Mouse (Mus musculus): ENCODE data around the gene Cyp1a2. TPM values are rescaled to one million over a fixed set of nuclear protein-coding genes. Genes with fewer than 3 reads are reported as not detected.

Gene Cyp1a2
- polyA plus RNA-seq, 1 experiment from 2014 or later = 0.07 TPM

GRCm38 (mm10) chr9:57688606-57689005 is 5.1 kb upstream of the Cyp1a2 start:
- no peaks in the 10 kb centered on the region for H3K4me1 ChIP-seq (ENCODE audit: control insufficient read depth, insufficient read depth, low read length)
- ATAC-seq (replicated peaks; ENCODE audit: extremely low read depth, insufficient read depth, low FRiP score) = no peak
- H3K27ac ChIP-seq (ENCODE audit: low read length) = no peak overlapping the region
- no peak overlapping the region for H3K9ac ChIP-seq (ENCODE audit: low read length)
- H3K27me3 ChIP-seq (ENCODE audit: control insufficient read depth, insufficient read depth, low read length) = no peaks in the 10 kb centered on the region
- H3K36me3 ChIP-seq (ENCODE audit: control insufficient read depth, insufficient read depth) = no peaks in the 10 kb centered on the region
- H3K9me3 ChIP-seq (replicated peaks; ENCODE audit: control insufficient read depth, low read length) = no peaks in the 10 kb centered on the region
- WGBS = 67% methylated on average over 2 of the region's 2 CpGs
- no peak overlapping the region for H3K4me2 ChIP-seq (ENCODE audit: low read depth, low read length)
- no peak overlapping the region for H3K4me3 ChIP-seq (ENCODE audit: low read length)

GRCm38 (mm10) chr9:57688158-57688557 is 4.7 kb upstream of the Cyp1a2 start:
- no peak overlapping the region for H3K27ac ChIP-seq (ENCODE audit: low read length)
- no peaks in the 10 kb centered on the region for H3K4me1 ChIP-seq (ENCODE audit: control insufficient read depth, insufficient read depth, low read length)
- no peaks in the 10 kb centered on the region for H3K36me3 ChIP-seq (ENCODE audit: control insufficient read depth, insufficient read depth)
- no peak for ATAC-seq (replicated peaks; ENCODE audit: extremely low read depth, insufficient read depth, low FRiP score)
- H3K4me2 ChIP-seq (ENCODE audit: low read depth, low read length) = no peak overlapping the region
- 48% methylated on average over 2 of the region's 2 CpGs for WGBS
- no peaks in the 10 kb centered on the region for H3K27me3 ChIP-seq (ENCODE audit: control insufficient read depth, insufficient read depth, low read length)
- H3K4me3 ChIP-seq (ENCODE audit: low read length) = no peak overlapping the region
- no peaks in the 10 kb centered on the region for H3K9me3 ChIP-seq (replicated peaks; ENCODE audit: control insufficient read depth, low read length)
- no peak overlapping the region for H3K9ac ChIP-seq (ENCODE audit: low read length)

GRCm38 (mm10) chr9:57687751-57688150 is 4.2 kb upstream of the Cyp1a2 start, which contains the start of gene Cyp1a1:
TSS of gene Cyp1a1 (plus strand) at chr9:57687928.
- Histone ChIP-seq H3K4me3 (ENCODE audit: low read length) (no peak within 1 kb of the TSS), H3K27ac (ENCODE audit: low read length) (no peak within 1 kb of the TSS), H3K27me3 (ENCODE audit: control insufficient read depth, insufficient read depth, low read length) (no peaks in the 10 kb centered on the region), H3K4me2 (ENCODE audit: low read depth, low read length) (no peak within 1 kb of the TSS), H3K9me3 (replicated peaks; ENCODE audit: control insufficient read depth, low read length) (no peaks in the 10 kb centered on the region), H3K4me1 (ENCODE audit: control insufficient read depth, insufficient read depth, low read length) (no peaks in the 10 kb centered on the region), H3K9ac (ENCODE audit: low read length) (no peak within 1 kb of the TSS), H3K36me3 (ENCODE audit: control insufficient read depth, insufficient read depth) (no peaks in the 10 kb centered on the region)
- ATAC-seq (replicated peaks; ENCODE audit: extremely low read depth, insufficient read depth, low FRiP score) = no peak
- WGBS = 76% methylated on average over 2 of the region's 2 CpGs

DNA sequence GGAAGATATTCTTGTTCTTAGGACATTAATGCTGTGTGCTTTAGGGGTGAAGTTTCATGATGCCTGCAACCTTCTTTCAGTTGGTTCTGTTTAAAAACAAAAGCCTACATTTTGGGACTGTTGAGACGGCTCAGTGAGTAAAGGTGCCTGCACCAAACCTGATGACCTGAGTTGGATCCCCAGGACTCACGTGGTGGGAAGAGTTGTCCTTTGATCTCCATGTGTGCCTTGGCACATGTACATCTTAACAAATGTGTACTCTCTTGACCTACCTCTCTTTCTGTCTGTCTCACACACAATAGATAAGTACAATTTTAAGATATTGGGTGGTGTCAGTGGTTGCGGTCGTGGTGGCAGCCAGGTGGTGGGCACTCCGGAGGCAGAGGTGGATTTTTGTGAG is 2.5 kb upstream of the Cyp1a2 start:
- H3K9ac ChIP-seq (ENCODE audit: low read length) = no peak overlapping the region
- no peaks in the 10 kb centered on the region for H3K27me3 ChIP-seq (ENCODE audit: control insufficient read depth, insufficient read depth, low read length)
- H3K36me3 ChIP-seq (ENCODE audit: control insufficient read depth, insufficient read depth) = no peaks in the 10 kb centered on the region
- no peaks in the 10 kb centered on the region for H3K9me3 ChIP-seq (replicated peaks; ENCODE audit: control insufficient read depth, low read length)
- ATAC-seq (replicated peaks; ENCODE audit: extremely low read depth, insufficient read depth, low FRiP score) = no peak
- H3K27ac ChIP-seq (ENCODE audit: low read length) = no peak overlapping the region
- H3K4me1 ChIP-seq (ENCODE audit: control insufficient read depth, insufficient read depth, low read length) = no peaks in the 10 kb centered on the region
- H3K4me2 ChIP-seq (ENCODE audit: low read depth, low read length) = no peak overlapping the region
- 78% methylated on average over 5 of the region's 5 CpGs for WGBS
- no peak overlapping the region for H3K4me3 ChIP-seq (ENCODE audit: low read length)

- Histone ChIP-seq H3K9ac (ENCODE audit: low read length) (no peak overlapping the region), H3K36me3 (ENCODE audit: control insufficient read depth, insufficient read depth) (no peaks in the 10 kb centered on the region), H3K27me3 (ENCODE audit: control insufficient read depth, insufficient read depth, low read length) (no peaks in the 10 kb centered on the region), H3K4me1 (ENCODE audit: control insufficient read depth, insufficient read depth, low read length) (no peaks in the 10 kb centered on the region), H3K4me2 (ENCODE audit: low read depth, low read length) (no peak overlapping the region), H3K27ac (ENCODE audit: low read length) (no peak overlapping the region), H3K9me3 (replicated peaks; ENCODE audit: control insufficient read depth, low read length) (no peaks in the 10 kb centered on the region), H3K4me3 (ENCODE audit: low read length) (no peak overlapping the region)
- 74% methylated on average over 10 of the region's 10 CpGs for WGBS
- ATAC-seq (replicated peaks; ENCODE audit: extremely low read depth, insufficient read depth, low FRiP score) = no peak
These were observed 2.1 kb downstream of the Cyp1a2 start for GRCm38 (mm10) chr9:57681411-57681810.

DNA sequence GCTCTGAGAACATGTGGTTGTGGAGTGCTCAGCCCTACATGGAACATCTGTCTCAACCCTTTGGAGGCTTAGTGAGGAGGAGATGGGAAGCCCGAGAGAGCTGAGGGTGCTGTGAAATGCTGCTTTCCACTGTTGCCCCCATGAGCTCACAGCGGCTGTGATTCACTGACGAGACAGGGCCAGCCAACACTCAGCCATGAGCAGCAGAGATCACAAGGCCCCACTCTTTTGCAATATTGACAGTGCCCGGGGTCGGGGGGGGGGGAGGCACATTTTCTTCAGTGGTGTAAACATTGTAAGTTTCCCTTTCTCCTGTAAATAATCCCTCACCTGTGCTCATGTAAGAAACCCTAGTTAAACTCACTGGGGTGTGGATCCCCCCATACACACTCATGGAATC is 12.0 kb downstream of the Cyp1a2 start:
- no peak overlapping the region for H3K27ac ChIP-seq (ENCODE audit: low read length)
- no peaks in the 10 kb centered on the region for H3K27me3 ChIP-seq (ENCODE audit: control insufficient read depth, insufficient read depth, low read length)
- H3K4me3 ChIP-seq (ENCODE audit: low read length) = no peak overlapping the region
- 82% methylated on average over 5 of the region's 5 CpGs for WGBS
- ATAC-seq (replicated peaks; ENCODE audit: extremely low read depth, insufficient read depth, low FRiP score) = no peak
- H3K4me1 ChIP-seq (ENCODE audit: control insufficient read depth, insufficient read depth, low read length) = no peaks in the 10 kb centered on the region
- H3K4me2 ChIP-seq (ENCODE audit: low read depth, low read length) = no peak overlapping the region
- no peaks in the 10 kb centered on the region for H3K9me3 ChIP-seq (replicated peaks; ENCODE audit: control insufficient read depth, low read length)
- no peak overlapping the region for H3K9ac ChIP-seq (ENCODE audit: low read length)
- H3K36me3 ChIP-seq (ENCODE audit: control insufficient read depth, insufficient read depth) = no peaks in the 10 kb centered on the region

DNA sequence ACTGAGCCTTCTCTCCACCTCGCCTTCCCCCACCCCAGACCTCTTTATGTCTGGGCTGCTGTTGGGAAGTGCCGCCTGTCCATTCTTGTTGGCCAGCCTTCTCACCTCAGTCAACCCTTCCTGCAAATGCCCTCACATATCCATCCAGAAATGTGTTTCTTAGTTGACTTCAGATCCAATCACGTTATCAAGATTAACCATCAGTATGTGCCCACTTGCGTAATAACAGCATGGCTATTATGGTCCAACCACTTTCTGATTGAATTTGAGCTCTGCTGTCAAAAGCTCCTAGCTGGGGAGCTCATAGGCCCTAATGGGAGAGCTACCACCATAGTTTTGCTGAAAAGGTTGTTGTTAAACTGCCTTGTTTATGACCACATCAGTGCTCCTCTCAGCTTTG is 12.5 kb downstream of the Cyp1a2 start:
- Histone ChIP-seq H3K27ac (ENCODE audit: low read length) (no peak overlapping the region), H3K36me3 (ENCODE audit: control insufficient read depth, insufficient read depth) (no peaks in the 10 kb centered on the region), H3K27me3 (ENCODE audit: control insufficient read depth, insufficient read depth, low read length) (no peaks in the 10 kb centered on the region), H3K9ac (ENCODE audit: low read length) (no peak overlapping the region), H3K4me1 (ENCODE audit: control insufficient read depth, insufficient read depth, low read length) (no peaks in the 10 kb centered on the region), H3K9me3 (replicated peaks; ENCODE audit: control insufficient read depth, low read length) (no peaks in the 10 kb centered on the region), H3K4me2 (ENCODE audit: low read depth, low read length) (no peak overlapping the region), H3K4me3 (ENCODE audit: low read length) (no peak overlapping the region)
- 85% methylated on average over 4 of the region's 4 CpGs for WGBS
- ATAC-seq (replicated peaks; ENCODE audit: extremely low read depth, insufficient read depth, low FRiP score) = no peak

DNA sequence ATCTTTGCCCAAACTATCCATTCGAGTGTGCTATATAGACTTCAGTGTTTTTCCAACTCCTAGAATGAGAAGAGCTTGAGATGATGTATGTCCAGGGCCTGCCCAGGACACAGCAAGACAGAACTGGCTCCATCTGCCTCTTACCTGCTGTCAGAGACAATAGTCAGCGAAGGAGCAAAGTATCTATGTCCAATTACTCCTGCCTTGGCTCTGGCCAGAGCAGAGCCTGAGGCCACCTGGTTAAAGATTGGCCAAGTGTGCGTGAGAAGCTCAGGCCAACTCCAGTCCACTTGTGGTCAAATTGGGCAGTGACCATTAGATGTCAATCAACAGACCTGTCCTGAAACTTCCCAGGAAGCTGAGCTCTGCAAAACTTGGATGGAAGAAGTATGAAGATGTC is 13.9 kb downstream of the Cyp1a2 start:
- H3K4me1 ChIP-seq (ENCODE audit: control insufficient read depth, insufficient read depth, low read length) = no peaks in the 10 kb centered on the region
- H3K9ac ChIP-seq (ENCODE audit: low read length) = no peak overlapping the region
- H3K36me3 ChIP-seq (ENCODE audit: control insufficient read depth, insufficient read depth) = no peaks in the 10 kb centered on the region
- no peak overlapping the region for H3K4me3 ChIP-seq (ENCODE audit: low read length)
- no peaks in the 10 kb centered on the region for H3K9me3 ChIP-seq (replicated peaks; ENCODE audit: control insufficient read depth, low read length)
- no peak for ATAC-seq (replicated peaks; ENCODE audit: extremely low read depth, insufficient read depth, low FRiP score)
- WGBS = 76% methylated on average over 3 of the region's 3 CpGs
- no peak overlapping the region for H3K4me2 ChIP-seq (ENCODE audit: low read depth, low read length)
- H3K27ac ChIP-seq (ENCODE audit: low read length) = no peak overlapping the region
- H3K27me3 ChIP-seq (ENCODE audit: control insufficient read depth, insufficient read depth, low read length) = no peaks in the 10 kb centered on the region

DNA sequence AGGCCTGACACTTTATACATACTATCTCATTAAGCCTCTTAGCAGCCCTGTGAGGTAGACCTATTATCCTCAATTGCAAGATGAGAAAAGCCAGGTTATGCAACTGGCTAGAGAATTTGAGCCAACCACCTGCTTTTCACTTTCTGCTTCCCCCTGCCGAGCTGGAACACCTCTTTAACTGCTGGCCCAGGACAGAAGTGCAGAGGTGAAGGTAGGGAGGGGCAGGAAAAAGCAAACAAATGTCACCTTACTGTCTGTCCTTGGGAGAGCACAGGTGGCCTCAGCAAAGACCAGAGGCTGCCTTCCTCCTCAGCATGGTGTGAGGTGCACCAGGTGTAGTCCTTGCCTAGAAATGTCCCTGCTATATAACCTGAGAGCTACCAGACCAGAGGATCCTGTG is 15.2 kb downstream of the Cyp1a2 start:
- H3K4me3 ChIP-seq (ENCODE audit: low read length) = no peak overlapping the region
- peaks cover 2% of the 10 kb centered on the region; the same call in 1 of the 2 replicates for H3K9me3 ChIP-seq (replicated peaks; ENCODE audit: control insufficient read depth, low read length)
- no peaks in the 10 kb centered on the region for H3K4me1 ChIP-seq (ENCODE audit: control insufficient read depth, insufficient read depth, low read length)
- no peaks in the 10 kb centered on the region for H3K36me3 ChIP-seq (ENCODE audit: control insufficient read depth, insufficient read depth)
- no peak overlapping the region for H3K9ac ChIP-seq (ENCODE audit: low read length)
- H3K27ac ChIP-seq (ENCODE audit: low read length) = no peak overlapping the region
- H3K27me3 ChIP-seq (ENCODE audit: control insufficient read depth, insufficient read depth, low read length) = no peaks in the 10 kb centered on the region
- 50% methylated on average over 1 of the region's 1 CpGs for WGBS
- no peak for ATAC-seq (replicated peaks; ENCODE audit: extremely low read depth, insufficient read depth, low FRiP score)
- H3K4me2 ChIP-seq (ENCODE audit: low read depth, low read length) = no peak overlapping the region

GRCm38 (mm10) chr9:57667817-57668216 is 15.7 kb downstream of the Cyp1a2 start:
- Histone ChIP-seq H3K27ac (ENCODE audit: low read length) (no peak overlapping the region), H3K4me3 (ENCODE audit: low read length) (no peak overlapping the region), H3K4me2 (ENCODE audit: low read depth, low read length) (no peak overlapping the region), H3K9me3 (replicated peaks; ENCODE audit: control insufficient read depth, low read length) (peaks cover 2% of the 10 kb centered on the region; the same call in 1 of the 2 replicates), H3K9ac (ENCODE audit: low read length) (no peak overlapping the region), H3K36me3 (ENCODE audit: control insufficient read depth, insufficient read depth) (no peaks in the 10 kb centered on the region), H3K4me1 (ENCODE audit: control insufficient read depth, insufficient read depth, low read length) (no peaks in the 10 kb centered on the region), H3K27me3 (ENCODE audit: control insufficient read depth, insufficient read depth, low read length) (no peaks in the 10 kb centered on the region)
- WGBS = 53% methylated on average over 11 of the region's 11 CpGs
- no peak for ATAC-seq (replicated peaks; ENCODE audit: extremely low read depth, insufficient read depth, low FRiP score)
